Mouse (Mus musculus): ENCODE results near the gene Cop1. TPM values are rescaled to one million over a fixed set of nuclear protein-coding genes. Genes with fewer than 3 reads are reported as not detected.
"Not testable (repeated sequence)": the region's sequence is repeated elsewhere in the genome, so short reads cannot be mapped to it uniquely, and the experiment has no call there.

Gene Cop1
- polyA plus RNA-seq, 1 experiment from 2014 or later, result 148 TPM

- peaks cover 10% of the 10 kb centered on the region; the same call in 1 of the 2 replicates for H3K4me1 ChIP-seq (ENCODE audit: control insufficient read depth, insufficient read depth, low read length)
- ATAC-seq (ENCODE audit: insufficient read depth, low FRiP score, low TSS enrichment) (peak; percentile 68), DNase-seq (ENCODE audit: low spot score) (peak; percentile 57)
- not testable (repeated sequence) for H3K9me3 ChIP-seq (ENCODE audit: control insufficient read depth, low read length); H3K27me3 ChIP-seq (ENCODE audit: control insufficient read depth, insufficient read depth, low read length); H3K36me3 ChIP-seq (ENCODE audit: control insufficient read depth, insufficient read depth, low read length); H3K27ac ChIP-seq (ENCODE audit: low read depth, low read length)
- WGBS, result under 1% methylated on average over 19 of the region's 47 CpGs
- H3K9ac ChIP-seq (ENCODE audit: low read length), result peak overlapping the region; percentile 72
- H3K4me2 ChIP-seq (ENCODE audit: low read depth), result peak overlapping the region; percentile 68
- peak overlapping the region; percentile 50 for H3K4me3 ChIP-seq (ENCODE audit: low read depth, low read length)
Measured at GRCm38 (mm10) chr1:159232572-159233261, 597 bp downstream of the Cop1 start.

DNA sequence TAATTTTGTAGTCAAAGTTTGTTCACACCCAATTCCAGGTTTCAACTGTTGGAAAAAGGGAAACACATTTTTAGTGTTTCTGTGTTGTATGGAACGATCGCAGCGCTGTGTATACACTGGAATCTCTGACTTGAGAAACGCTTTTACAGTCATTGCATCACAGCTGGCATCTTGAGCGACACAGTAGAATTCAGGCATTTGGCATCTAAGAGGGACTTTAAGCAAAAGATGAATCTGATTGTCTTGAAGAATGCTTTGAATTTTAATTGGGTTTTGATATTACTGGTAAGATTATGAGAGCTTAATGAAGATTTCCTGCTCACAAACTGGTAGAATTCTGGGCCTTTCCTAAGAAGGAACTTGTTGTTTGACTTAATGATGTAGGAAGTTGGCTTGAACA lies 1.3 kb downstream of the Cop1 start:
- WGBS, result 47% methylated on average over 5 of the region's 5 CpGs
- no peak overlapping the region for H3K27ac ChIP-seq (ENCODE audit: low read depth, low read length)

GRCm38 (mm10) chr1:159234496-159234895 lies 2.4 kb downstream of the Cop1 start:
- H3K27me3 ChIP-seq (ENCODE audit: control insufficient read depth, insufficient read depth, low read length), result no peaks in the 10 kb centered on the region
- no peak overlapping the region for H3K4me3 ChIP-seq (ENCODE audit: low read depth, low read length)
- H3K4me2 ChIP-seq (ENCODE audit: low read depth), result no peak overlapping the region; the same call in 1 of the 2 replicates
- no peaks in the 10 kb centered on the region for H3K9me3 ChIP-seq (ENCODE audit: control insufficient read depth, low read length)
- no peak for DNase-seq (ENCODE audit: low spot score)
- no peak overlapping the region for H3K9ac ChIP-seq (ENCODE audit: low read length)
- H3K4me1 ChIP-seq (ENCODE audit: control insufficient read depth, insufficient read depth, low read length), result peaks cover 10% of the 10 kb centered on the region; the same call in 1 of the 2 replicates
- ATAC-seq (ENCODE audit: insufficient read depth, low FRiP score, low TSS enrichment), result no peak
- H3K36me3 ChIP-seq (ENCODE audit: control insufficient read depth, insufficient read depth, low read length), result no peaks in the 10 kb centered on the region
- H3K27ac ChIP-seq (ENCODE audit: low read depth, low read length), result no peak overlapping the region
- 78% methylated on average over 2 of the region's 2 CpGs for WGBS

More for the DNA sequence above, 1.3 kb downstream of the Cop1 start:
- no peaks in the 10 kb centered on the region for H3K9me3 ChIP-seq (ENCODE audit: control insufficient read depth, low read length)
- H3K27me3 ChIP-seq (ENCODE audit: control insufficient read depth, insufficient read depth, low read length), result no peaks in the 10 kb centered on the region
- peaks cover 10% of the 10 kb centered on the region; the same call in 1 of the 2 replicates for H3K4me1 ChIP-seq (ENCODE audit: control insufficient read depth, insufficient read depth, low read length)
- H3K36me3 ChIP-seq (ENCODE audit: control insufficient read depth, insufficient read depth, low read length), result no peaks in the 10 kb centered on the region
- H3K9ac ChIP-seq (ENCODE audit: low read length), result peak overlapping the region; percentile 61
- H3K4me3 ChIP-seq (ENCODE audit: low read depth, low read length), result peak overlapping the region; percentile 50
- ATAC-seq (ENCODE audit: insufficient read depth, low FRiP score, low TSS enrichment) (no peak), DNase-seq (ENCODE audit: low spot score) (no peak)
- peak overlapping the region; percentile 68 for H3K4me2 ChIP-seq (ENCODE audit: low read depth)

GRCm38 (mm10) chr1:159235674-159236073 lies 3.6 kb downstream of the Cop1 start:
- no peak overlapping the region for H3K4me3 ChIP-seq (ENCODE audit: low read depth, low read length)
- H3K9ac ChIP-seq (ENCODE audit: low read length), result no peak overlapping the region
- no peak for DNase-seq (ENCODE audit: low spot score)
- H3K4me1 ChIP-seq (ENCODE audit: control insufficient read depth, insufficient read depth, low read length), result peaks cover 10% of the 10 kb centered on the region; the same call in 1 of the 2 replicates
- no peaks in the 10 kb centered on the region for H3K27me3 ChIP-seq (ENCODE audit: control insufficient read depth, insufficient read depth, low read length)
- H3K27ac ChIP-seq (ENCODE audit: low read depth, low read length), result no peak overlapping the region
- no peak overlapping the region for H3K4me2 ChIP-seq (ENCODE audit: low read depth)
- H3K36me3 ChIP-seq (ENCODE audit: control insufficient read depth, insufficient read depth, low read length), result no peaks in the 10 kb centered on the region
- H3K9me3 ChIP-seq (ENCODE audit: control insufficient read depth, low read length), result no peaks in the 10 kb centered on the region
- 97% methylated on average over 2 of the region's 2 CpGs for WGBS
- ATAC-seq (ENCODE audit: insufficient read depth, low FRiP score, low TSS enrichment), result no peak

- DNase-seq (ENCODE audit: low spot score) (no peak), ATAC-seq (ENCODE audit: insufficient read depth, low FRiP score, low TSS enrichment) (no peak)
- H3K27ac ChIP-seq (ENCODE audit: low read depth, low read length), result no peak overlapping the region
- peaks cover 10% of the 10 kb centered on the region; the same call in 1 of the 2 replicates for H3K4me1 ChIP-seq (ENCODE audit: control insufficient read depth, insufficient read depth, low read length)
- no peak overlapping the region for H3K4me2 ChIP-seq (ENCODE audit: low read depth)
- H3K9ac ChIP-seq (ENCODE audit: low read length), result no peak overlapping the region
- WGBS, result 88% methylated on average over 6 of the region's 6 CpGs
- H3K36me3 ChIP-seq (ENCODE audit: control insufficient read depth, insufficient read depth, low read length), result no peaks in the 10 kb centered on the region
- no peaks in the 10 kb centered on the region for H3K9me3 ChIP-seq (ENCODE audit: control insufficient read depth, low read length)
- no peaks in the 10 kb centered on the region for H3K27me3 ChIP-seq (ENCODE audit: control insufficient read depth, insufficient read depth, low read length)
- no peak overlapping the region for H3K4me3 ChIP-seq (ENCODE audit: low read depth, low read length)
Measured at GRCm38 (mm10) chr1:159238147-159238546, 6.0 kb downstream of the Cop1 start.

GRCm38 (mm10) chr1:159250320-159250719 lies 18.2 kb downstream of the Cop1 start:
- no peak for DNase-seq (ENCODE audit: low spot score)
- no peak overlapping the region for H3K9ac ChIP-seq (ENCODE audit: low read length)
- H3K4me3 ChIP-seq (ENCODE audit: low read depth, low read length), result no peak overlapping the region
- peaks cover 2% of the 10 kb centered on the region; the same call in 1 of the 2 replicates for H3K36me3 ChIP-seq (ENCODE audit: control insufficient read depth, insufficient read depth, low read length)
- no peak overlapping the region for H3K27ac ChIP-seq (ENCODE audit: low read depth, low read length)
- WGBS, result 86% methylated on average over 2 of the region's 2 CpGs
- no peaks in the 10 kb centered on the region for H3K9me3 ChIP-seq (ENCODE audit: control insufficient read depth, low read length)
- H3K4me1 ChIP-seq (ENCODE audit: control insufficient read depth, insufficient read depth, low read length), result no peaks in the 10 kb centered on the region
- no peak overlapping the region for H3K4me2 ChIP-seq (ENCODE audit: low read depth)
- ATAC-seq (ENCODE audit: insufficient read depth, low FRiP score, low TSS enrichment), result no peak
- H3K27me3 ChIP-seq (ENCODE audit: control insufficient read depth, insufficient read depth, low read length), result no peaks in the 10 kb centered on the region

DNA sequence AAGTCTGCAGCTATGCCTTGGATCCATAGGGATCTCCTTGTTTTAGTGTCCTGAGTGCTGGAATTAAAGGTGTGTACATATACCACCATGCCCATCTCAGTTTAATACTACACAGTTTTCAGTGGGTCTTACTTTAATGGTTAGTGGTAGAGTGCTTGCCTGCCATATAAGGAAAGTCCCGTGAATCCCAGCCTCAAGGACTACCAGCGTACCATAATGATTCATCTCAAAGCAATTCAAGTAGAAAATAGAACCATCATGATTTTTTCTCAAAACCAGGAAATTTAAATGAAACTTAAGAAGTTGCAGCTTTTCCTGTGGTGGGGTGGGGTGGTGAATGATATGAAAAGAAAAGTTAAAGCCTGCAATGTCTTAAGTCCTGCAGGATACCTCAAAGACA lies 21.0 kb downstream of the Cop1 start:
- no peaks in the 10 kb centered on the region for H3K27me3 ChIP-seq (ENCODE audit: control insufficient read depth, insufficient read depth, low read length)
- no peaks in the 10 kb centered on the region for H3K4me1 ChIP-seq (ENCODE audit: control insufficient read depth, insufficient read depth, low read length)
- 89% methylated on average over 2 of the region's 2 CpGs for WGBS
- peaks cover 6% of the 10 kb centered on the region; the same call in 1 of the 2 replicates for H3K36me3 ChIP-seq (ENCODE audit: control insufficient read depth, insufficient read depth, low read length)
- H3K4me2 ChIP-seq (ENCODE audit: low read depth), result no peak overlapping the region
- no peak overlapping the region for H3K27ac ChIP-seq (ENCODE audit: low read depth, low read length)
- H3K9ac ChIP-seq (ENCODE audit: low read length), result no peak overlapping the region
- H3K9me3 ChIP-seq (ENCODE audit: control insufficient read depth, low read length), result no peaks in the 10 kb centered on the region
- no peak overlapping the region for H3K4me3 ChIP-seq (ENCODE audit: low read depth, low read length)
- ATAC-seq (ENCODE audit: insufficient read depth, low FRiP score, low TSS enrichment) (no peak), DNase-seq (ENCODE audit: low spot score) (no peak)

- no peaks in the 10 kb centered on the region for H3K9me3 ChIP-seq (ENCODE audit: control insufficient read depth, low read length)
Measured at GRCm38 (mm10) chr1:159254906-159255685, 23.0 kb downstream of the Cop1 start.

More at GRCm38 (mm10) chr1:159254906-159255685, 23.0 kb downstream of the Cop1 start:
- no peak for DNase-seq (ENCODE audit: low spot score)
- Histone ChIP-seq H3K9ac (ENCODE audit: low read length) (no peak overlapping the region), H3K4me2 (ENCODE audit: low read depth) (no peak overlapping the region), H3K4me1 (ENCODE audit: control insufficient read depth, insufficient read depth, low read length) (no peaks in the 10 kb centered on the region), H3K36me3 (ENCODE audit: control insufficient read depth, insufficient read depth, low read length) (peaks cover 6% of the 10 kb centered on the region; the same call in 1 of the 2 replicates), H3K27me3 (ENCODE audit: control insufficient read depth, insufficient read depth, low read length) (no peaks in the 10 kb centered on the region), H3K27ac (ENCODE audit: low read depth, low read length) (no peak overlapping the region), H3K4me3 (ENCODE audit: low read depth, low read length) (no peak overlapping the region)
- no peak for ATAC-seq (ENCODE audit: insufficient read depth, low FRiP score, low TSS enrichment)
- WGBS, result 85% methylated on average over 5 of the region's 5 CpGs
